Mouse (Mus musculus) adipocyte (in vitro differentiated cells): ENCODE data around the gene Egf.

Source experiments
- DNase-seq: peaks from one replicate; pipeline ENCODE4 v3.0.0-alpha.2; 2016; ENCODE audit warnings: low spot score

The Egf gene

GRCm38 (mm10) chr3:129723311-129723710 is 31.8 kb downstream of the Egf start:
- no peak for DNase-seq

DNA sequence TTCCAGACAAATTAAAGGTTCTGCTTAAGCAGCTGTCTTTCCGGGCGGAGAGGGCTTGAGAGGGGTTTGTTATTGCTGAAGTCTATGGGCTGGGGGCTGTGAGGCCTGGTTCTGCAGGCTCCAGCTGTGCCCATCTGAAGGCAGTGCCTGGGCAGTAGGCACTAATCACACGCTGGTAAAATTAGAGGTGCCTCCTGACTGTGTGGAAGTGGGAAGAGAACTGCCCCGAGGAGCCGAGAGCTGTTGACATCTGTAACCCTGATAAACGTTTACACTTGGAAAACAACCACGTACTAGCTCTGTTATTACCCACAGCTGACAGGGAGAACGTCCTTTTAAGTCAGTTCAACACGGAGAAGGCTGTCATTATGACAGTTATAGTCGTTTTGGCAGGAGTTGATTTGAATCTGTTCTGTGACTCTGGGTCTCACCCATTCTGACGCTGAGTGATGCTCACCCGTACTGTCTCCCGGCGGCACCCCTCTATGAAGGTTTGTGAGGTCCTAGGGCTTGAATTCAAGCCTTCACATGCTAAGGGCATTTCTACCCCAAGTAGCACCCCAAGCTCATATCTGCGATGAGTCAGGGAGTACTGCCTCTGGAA is 40.5 kb downstream of the Egf start:
- no peak for DNase-seq

GRCm38 (mm10) chr3:129708157-129708556 is 47.0 kb downstream of the Egf start:
- peak; percentile 63 for DNase-seq

DNA sequence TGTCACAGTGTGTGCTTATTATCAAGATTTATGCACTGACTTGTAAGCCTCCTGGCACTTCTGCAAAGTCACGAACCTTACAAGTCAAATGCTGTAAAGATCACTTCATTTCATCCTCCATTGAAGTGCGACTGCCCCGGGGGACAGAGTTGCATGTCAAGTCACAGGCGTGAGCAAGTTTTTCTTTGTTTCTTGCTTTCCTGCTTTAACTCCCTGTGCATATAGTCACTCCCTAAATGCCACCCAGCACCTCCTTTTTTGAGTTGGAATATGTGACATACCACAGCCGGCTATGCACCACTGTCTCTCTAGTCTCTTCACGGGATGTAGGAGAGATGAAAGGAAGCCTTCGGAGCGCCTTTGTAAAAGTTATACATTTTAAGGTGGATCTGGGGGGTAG is 56.2 kb downstream of the Egf start:
- no peak for DNase-seq

DNA sequence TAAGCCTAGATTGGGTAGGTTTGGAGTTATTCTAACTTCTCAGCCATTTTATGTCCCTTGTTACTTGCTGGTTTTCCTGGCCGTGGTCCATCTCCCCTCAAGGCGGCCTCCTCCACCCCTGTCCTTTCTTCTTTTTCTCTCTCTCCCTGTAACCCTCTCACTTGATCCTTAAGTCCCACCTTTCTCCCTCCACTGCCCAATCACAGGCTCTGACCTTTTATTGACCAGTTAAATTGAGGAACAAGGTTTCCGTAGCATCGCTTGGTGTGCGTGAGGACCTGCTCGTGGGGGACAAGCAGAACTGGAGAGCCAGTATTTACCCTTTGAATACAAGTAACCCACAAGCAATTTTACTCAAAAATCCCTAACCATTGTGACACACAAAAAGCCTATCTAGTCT is 56.8 kb downstream of the Egf start:
- DNase-seq = no peak

DNA sequence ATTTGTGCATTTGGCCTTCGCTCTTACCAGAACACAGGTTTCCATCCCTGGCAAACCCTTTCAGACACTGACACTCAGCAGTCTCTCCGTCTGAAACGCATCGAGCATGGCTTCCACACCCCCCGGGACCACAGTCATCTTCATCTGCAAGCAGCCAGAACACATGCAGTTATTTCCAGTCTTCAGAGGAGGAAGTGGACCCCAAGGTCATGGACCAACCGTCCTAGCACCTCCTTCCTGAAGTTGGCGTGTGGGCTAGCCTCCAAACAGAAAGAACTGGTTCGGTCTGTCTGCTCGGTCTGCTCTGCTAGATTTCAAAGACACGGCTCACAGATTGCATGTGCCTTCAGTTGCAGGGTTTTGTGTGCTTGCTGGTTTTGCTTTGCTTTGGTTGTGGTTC is 57.4 kb downstream of the Egf start:
- DNase-seq = no peak

- DNase-seq = no peak
Measured at GRCm38 (mm10) chr3:129695943-129696342, 59.2 kb downstream of the Egf start.

DNA sequence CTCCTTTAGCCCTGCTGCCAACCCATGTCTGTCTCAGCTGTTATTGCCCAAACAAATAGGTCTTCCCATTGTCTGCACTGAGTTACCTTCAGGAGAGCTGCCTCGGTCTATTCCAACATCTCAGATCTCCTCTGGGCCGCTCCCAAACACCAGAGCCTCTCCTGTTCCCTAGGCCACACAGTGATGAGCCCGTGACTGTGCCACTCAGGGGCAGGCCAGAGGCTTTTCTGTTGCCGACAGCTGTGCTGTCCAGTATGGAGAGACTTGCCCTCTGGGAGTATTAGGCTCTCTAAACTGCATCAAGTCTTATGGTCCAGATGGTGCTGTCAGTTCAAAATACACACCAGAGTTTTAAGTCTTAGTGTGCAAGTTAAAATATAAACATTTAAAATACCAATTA is 61.5 kb downstream of the Egf start:
- DNase-seq = no peak

DNA sequence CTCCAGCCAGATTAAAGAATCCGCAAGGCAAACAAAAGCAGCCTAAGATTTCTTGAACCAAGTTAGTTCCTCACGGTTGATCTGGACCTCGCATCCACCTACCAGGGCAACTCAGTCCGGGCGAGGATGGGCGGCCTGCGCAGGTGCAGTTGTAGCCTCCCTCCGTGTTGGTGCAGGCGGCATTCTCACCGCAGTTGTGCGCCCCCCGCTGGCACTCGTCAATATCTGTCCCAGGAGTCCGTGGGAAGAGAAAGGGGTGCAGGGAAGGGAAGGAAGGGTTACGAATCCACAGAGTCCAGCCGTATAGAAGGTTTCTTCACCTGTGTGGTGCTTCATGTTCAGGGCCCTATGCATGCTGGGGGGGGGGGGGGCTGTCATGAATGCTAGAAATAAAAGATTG is 62.3 kb downstream of the Egf start:
- DNase-seq = no peak

DNA sequence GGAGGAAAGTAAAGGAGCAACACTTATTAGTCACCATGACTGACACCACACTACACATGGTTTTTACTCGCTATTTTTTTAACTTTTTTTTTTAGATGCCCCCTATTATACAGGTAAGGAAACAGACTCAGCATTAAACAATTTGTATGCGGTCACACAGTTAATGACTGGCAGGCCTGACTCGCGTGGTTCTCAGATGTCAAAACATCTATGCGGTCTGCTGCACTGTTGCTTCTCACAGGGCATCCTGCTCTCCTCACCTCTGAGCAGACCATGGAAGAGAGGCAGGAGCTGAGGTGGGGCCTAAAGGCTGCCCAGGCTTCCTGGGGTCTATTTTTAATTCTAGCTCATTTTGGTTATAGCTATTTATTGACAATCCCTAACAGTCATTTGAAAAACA is 67.7 kb downstream of the Egf start:
- no peak for DNase-seq

DNA sequence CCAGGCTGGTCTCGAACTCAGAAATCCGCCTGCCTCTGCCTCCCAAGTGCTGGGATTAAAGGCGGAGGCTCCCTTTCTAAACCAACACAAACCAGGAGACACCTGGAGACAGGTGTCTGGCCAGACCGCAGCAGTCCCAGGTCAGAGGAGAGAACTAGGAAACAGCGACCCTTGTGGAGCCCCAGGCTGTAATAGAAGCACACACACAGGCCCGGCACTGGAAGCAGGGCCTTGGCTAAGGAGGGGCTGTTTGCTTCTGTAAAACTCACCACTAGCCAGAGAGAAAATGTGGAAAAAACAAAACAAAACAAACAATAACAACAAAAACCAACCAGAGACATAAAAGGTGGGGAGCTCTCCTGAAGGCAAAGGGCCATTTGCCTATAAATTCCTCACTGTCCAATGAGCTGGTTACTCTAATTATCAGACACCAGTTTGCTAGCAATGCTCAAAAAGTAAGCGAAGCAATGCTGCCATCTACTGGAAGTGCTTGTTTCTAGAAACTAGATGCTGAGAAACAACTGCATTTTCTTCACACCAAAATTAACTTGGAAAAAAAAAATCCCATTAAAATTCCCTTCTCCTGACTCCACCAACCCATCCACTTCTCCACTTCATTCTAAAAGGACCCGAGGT is 68.3 kb downstream of the Egf start:
- peak; percentile 85 for DNase-seq

DNA sequence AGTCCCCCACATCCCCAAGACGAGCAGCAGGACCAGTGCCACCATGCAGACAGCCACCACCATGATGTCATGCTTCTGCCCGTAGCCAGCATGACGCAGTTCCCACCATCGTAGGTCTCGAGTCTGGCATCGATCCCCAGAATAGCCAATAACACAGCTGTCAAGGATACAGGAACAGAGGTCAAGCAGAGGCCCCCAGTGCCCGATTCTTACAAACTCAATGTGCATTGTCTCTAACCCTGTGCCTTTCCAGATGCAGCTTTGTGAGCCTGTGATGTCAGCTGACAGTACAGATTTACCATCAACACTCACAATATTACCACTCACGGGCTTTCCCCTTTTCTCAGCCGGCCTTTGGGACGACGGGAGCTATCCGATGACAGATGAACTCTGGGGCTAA is 68.9 kb downstream of the Egf start:
- no peak for DNase-seq

- no peak for DNase-seq
Measured at GRCm38 (mm10) chr3:129683060-129683679, 71.9 kb downstream of the Egf start.

DNA sequence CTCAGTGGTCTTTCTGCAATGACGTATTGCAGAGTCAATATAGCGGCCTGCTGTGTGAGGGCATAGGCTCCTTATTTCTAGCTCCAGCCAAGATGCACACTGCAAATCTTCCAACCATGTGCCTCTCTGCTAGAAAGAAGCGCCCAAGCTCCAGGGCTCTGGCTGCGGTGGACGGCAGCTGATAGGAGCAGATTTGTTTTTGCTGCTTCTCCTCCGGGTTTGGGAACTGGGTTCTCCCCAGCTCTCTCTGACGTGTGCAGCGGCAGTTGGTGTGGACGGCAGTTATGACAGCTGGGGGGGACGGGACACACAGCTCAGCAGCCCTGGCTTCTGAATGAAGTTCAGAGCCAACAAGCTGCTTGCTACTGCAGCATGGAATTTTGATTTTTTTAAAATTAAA is 72.7 kb downstream of the Egf start:
- no peak for DNase-seq

DNA sequence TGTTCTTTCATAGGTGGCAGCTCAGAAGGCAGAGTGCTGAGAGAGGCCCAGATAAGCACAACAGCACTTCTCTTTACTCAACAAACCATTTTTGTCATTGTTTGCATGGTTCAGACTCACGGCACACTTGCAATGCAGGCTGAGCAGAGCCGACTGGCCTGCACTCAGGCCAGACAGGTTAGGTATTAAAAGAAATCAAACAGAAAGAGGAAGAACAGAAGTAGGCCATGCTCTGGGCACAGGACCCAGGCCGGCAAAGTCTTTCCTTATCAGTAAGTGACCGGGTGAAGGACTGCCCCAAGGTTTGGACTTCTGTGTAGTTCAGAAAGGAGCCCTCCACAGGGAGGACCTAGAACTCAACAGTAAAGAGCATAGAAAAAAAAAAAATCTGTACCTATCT is 73.3 kb downstream of the Egf start:
- DNase-seq = no peak

DNA sequence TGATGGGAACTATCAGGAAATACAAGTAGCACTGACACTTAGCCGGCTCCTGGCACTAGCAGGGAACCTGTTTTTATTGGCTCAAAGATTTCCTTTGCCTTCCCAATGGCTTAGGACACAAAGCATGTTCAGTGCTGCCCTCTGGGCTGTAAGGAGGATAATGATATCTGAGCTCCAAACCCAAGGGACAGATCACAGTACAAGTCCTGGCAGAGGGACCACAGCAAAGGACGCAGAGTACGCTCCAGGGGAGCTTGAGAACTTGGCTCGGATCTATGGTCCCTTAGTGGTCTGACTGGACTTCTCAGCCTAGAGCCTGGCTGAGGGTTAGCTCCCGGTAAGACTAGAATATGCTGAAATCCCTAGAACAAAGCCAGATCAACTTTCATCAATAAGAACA is 74.9 kb downstream of the Egf start:
- DNase-seq = peak; percentile 19

GRCm38 (mm10) chr3:129675923-129676322 is 79.2 kb downstream of the Egf start:
- DNase-seq = no peak

GRCm38 (mm10) chr3:129663906-129664305 is 91.2 kb downstream of the Egf start:
- DNase-seq = no peak

DNA sequence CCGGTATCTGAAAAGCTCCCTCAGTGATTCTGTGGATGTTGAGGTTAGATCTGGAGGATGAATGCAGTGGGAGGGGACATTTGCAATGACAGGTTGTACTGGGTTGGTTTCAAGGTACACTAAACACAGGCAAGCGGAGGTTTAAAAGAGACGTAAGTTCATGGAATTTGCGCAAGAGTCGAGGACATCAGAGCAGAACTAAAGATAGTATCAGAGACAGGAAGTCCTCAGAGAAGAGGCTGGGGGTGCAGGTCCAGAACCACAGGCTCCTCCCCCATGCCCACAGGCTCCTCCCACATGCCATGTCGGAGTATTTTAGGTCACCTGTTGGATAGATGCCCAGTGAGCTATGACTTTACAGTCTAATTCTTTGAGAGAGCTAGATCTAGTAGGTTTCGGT is 96.3 kb downstream of the Egf start:
- DNase-seq = no peak

DNA sequence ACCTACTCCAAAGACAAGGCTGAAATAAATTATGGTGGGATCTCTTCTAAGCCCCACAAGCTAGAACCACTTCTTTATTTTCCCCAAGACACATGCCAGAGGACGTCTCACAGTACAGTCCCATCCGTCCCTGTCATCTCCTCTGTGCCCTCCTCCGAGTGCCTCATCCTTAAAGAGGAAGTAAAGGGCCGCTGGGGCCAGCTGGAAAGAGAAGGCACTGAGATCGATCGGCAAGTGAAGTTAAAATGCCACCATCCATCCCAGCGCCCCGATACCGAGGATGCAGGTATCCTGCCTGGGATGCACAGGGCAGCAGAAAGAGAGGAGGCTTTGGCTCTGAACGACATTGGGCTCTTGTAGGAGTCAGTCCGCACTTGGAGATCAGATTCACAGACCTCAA is 97.3 kb downstream of the Egf start:
- no peak for DNase-seq

- DNase-seq = no peak
Measured at GRCm38 (mm10) chr3:129657222-129657621, 97.9 kb downstream of the Egf start.

- no peak for DNase-seq
Measured at GRCm38 (mm10) chr3:129656540-129656939, 98.6 kb downstream of the Egf start.

GRCm38 (mm10) chr3:129652476-129652875 is 102.6 kb downstream of the Egf start:
- DNase-seq = no peak

DNA sequence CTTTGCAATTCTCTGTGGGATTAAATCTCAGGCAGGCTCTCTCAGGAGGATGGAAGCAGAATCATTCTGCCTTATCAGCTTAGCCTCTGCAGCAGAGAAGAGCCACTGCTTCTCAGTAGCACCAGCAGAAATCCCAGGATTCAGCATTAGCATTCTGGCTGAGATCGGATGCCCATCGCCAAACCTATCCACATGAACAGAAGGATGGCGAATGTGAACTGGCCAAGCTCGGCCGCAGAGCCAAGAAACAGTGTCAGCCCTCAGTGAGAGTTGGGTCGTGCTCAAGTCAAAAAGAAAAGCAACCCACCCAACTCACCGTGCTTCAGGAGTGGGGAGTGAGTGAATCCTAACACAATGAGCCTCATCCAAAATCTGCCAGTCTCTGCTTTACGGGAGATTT is 103.4 kb downstream of the Egf start:
- no peak for DNase-seq
